Mouse (Mus musculus): ENCODE data around the gene Brd4.

Gene Brd4

GRCm38 (mm10) chr17:32172485-32172884, 112.0 kb downstream of the Brd4 start:
- DNase-seq (ENCODE audit: low read depth, low spot score) = no peak

- no peak for DNase-seq (ENCODE audit: low read depth, low spot score)
Measured at GRCm38 (mm10) chr17:32169518-32170225, 114.8 kb downstream of the Brd4 start.

- peak; percentile 73 for DNase-seq (ENCODE audit: low read depth, low spot score)
Measured at GRCm38 (mm10) chr17:32166687-32167086, 117.8 kb downstream of the Brd4 start, which contains the start of gene Notch3. Gene Notch3, minus strand, starts transcription at chr17:32166852.

GRCm38 (mm10) chr17:32165803-32166595, 118.5 kb downstream of the Brd4 start:
- DNase-seq (ENCODE audit: low read depth, low spot score) = peak; percentile 90

GRCm38 (mm10) chr17:32165266-32165802, 119.2 kb downstream of the Brd4 start:
- no peak for DNase-seq (ENCODE audit: low read depth, low spot score)

GRCm38 (mm10) chr17:32164780-32165179, 119.7 kb downstream of the Brd4 start:
- DNase-seq (ENCODE audit: low read depth, low spot score) = no peak

GRCm38 (mm10) chr17:32163910-32164650, 120.4 kb downstream of the Brd4 start:
- no peak for DNase-seq (ENCODE audit: low read depth, low spot score)

GRCm38 (mm10) chr17:32162112-32162850, 122.2 kb downstream of the Brd4 start:
- DNase-seq (ENCODE audit: low read depth, low spot score) = peak; percentile 51

GRCm38 (mm10) chr17:32160882-32161281, 123.6 kb downstream of the Brd4 start:
- no peak for DNase-seq (ENCODE audit: low read depth, low spot score)

- no peak for DNase-seq (ENCODE audit: low read depth, low spot score)
Measured at GRCm38 (mm10) chr17:32158841-32159240, 125.7 kb downstream of the Brd4 start.

GRCm38 (mm10) chr17:32146718-32147117, 137.8 kb downstream of the Brd4 start:
- no peak for DNase-seq (ENCODE audit: low read depth, low spot score)
